Mouse (Mus musculus): ENCODE results near the gene Ppm1h. TPM values are rescaled to one million over a fixed set of nuclear protein-coding genes. Genes with fewer than 3 reads are reported as not detected.

The Ppm1h gene
- total and polyA plus RNA-seq, 3 experiments, result 6.9 to 14.9 TPM; not detected in 1

GRCm38 (mm10) chr10:122789648-122790170 is 111.1 kb downstream of the Ppm1h start:
- H3K36me3 ChIP-seq (ENCODE audit: control insufficient read depth in 1 of 2, insufficient read depth in 2 of 2, low read length in 2 of 2), result no peaks in the 10 kb centered on the region
- no peak overlapping the region for H3K27ac ChIP-seq (ENCODE audit: control insufficient read depth, low read depth, low read length)
- no peak overlapping the region for H3K4me3 ChIP-seq (ENCODE audit: control insufficient read depth in 1 of 2, insufficient read depth in 1 of 2, low read depth in 2 of 2, low read length in 2 of 2)
- peaks cover 9% of the 10 kb centered on the region for H3K79me2 ChIP-seq (ENCODE audit: control insufficient read depth, insufficient read depth, low read length, poor library complexity)
- no peak overlapping the region for H3K9ac ChIP-seq (ENCODE audit: control insufficient read depth, low read depth, low read length, poor library complexity, severe bottlenecking)
- no peak for DNase-seq (ENCODE audit: low read depth, low spot score)
- no peaks in the 10 kb centered on the region for H3K4me1 ChIP-seq (ENCODE audit: control insufficient read depth in 1 of 2, insufficient read depth in 2 of 2, low read length in 2 of 2)
- H3K27me3 ChIP-seq (ENCODE audit: control insufficient read depth in 1 of 2, insufficient read depth in 2 of 2, low read length in 2 of 2), result no peaks in the 10 kb centered on the region
- H3K9me3 ChIP-seq (replicated peaks; ENCODE audit: insufficient read depth, low read length), result no peaks in the 10 kb centered on the region
- TF ChIP-seq CTCF (IDR thresholded peaks at IDR 0.05 in 2 of 3, conservative IDR thresholded peaks at IDR 0.05 in 1 of 3; ENCODE audit: control insufficient read depth in 1 of 3, insufficient read depth in 1 of 3, low read depth in 2 of 3, low read length in 3 of 3, poor library complexity in 1 of 3, severe bottlenecking in 1 of 3), result no peak
- TF ChIP-seq ZMIZ1 (IDR thresholded peaks at IDR 0.05; ENCODE audit: low read depth, low read length), result no peak
- no peak for TF ChIP-seq ZC3H11A (IDR thresholded peaks at IDR 0.05; ENCODE audit: low read depth, low read length)
- TF ChIP-seq SIN3A (IDR thresholded peaks at IDR 0.05; ENCODE audit: low read length), result no peak
- no peak for TF ChIP-seq JUND (IDR thresholded peaks at IDR 0.05; ENCODE audit: low read depth, low read length)
- TF ChIP-seq TCF12 (IDR thresholded peaks at IDR 0.05; ENCODE audit: low read depth, low read length), result no peak
- TF ChIP-seq GABPA (IDR thresholded peaks at IDR 0.05; ENCODE audit: low read depth, low read length), result no peak
- TF ChIP-seq SMC3 (IDR thresholded peaks at IDR 0.05; ENCODE audit: low read depth, low read length), result no peak
- TF ChIP-seq MAFK (IDR thresholded peaks at IDR 0.05; ENCODE audit: borderline replicate concordance, low read depth, low read length), result no peak
- no peak for TF ChIP-seq MXI1 (IDR thresholded peaks at IDR 0.05; ENCODE audit: low read depth, low read length)
- TF ChIP-seq CHD1 (IDR thresholded peaks at IDR 0.05; ENCODE audit: low read depth, low read length), result no peak
- no peak for TF ChIP-seq EP300 (IDR thresholded peaks at IDR 0.05; ENCODE audit: low read depth in 1 of 2, low read length in 2 of 2)
- TF ChIP-seq POLR2AphosphoS2 (IDR thresholded peaks at IDR 0.05; ENCODE audit: low read length), result no peak

GRCm38 (mm10) chr10:122792021-122792966 is 113.7 kb downstream of the Ppm1h start:
- peak; percentile 90 for DNase-seq (ENCODE audit: low read depth, low spot score)
- Histone ChIP-seq H3K4me3 (ENCODE audit: control insufficient read depth in 1 of 2, insufficient read depth in 1 of 2, low read depth in 2 of 2, low read length in 2 of 2) (peak overlapping the region; percentile 64 to 85), H3K36me3 (ENCODE audit: control insufficient read depth in 1 of 2, insufficient read depth in 2 of 2, low read length in 2 of 2) (peaks cover 0 to 5% of the 10 kb centered on the region in 2 experiments; a peak in 2 of 4 replicates), H3K9ac (ENCODE audit: control insufficient read depth, low read depth, low read length, poor library complexity, severe bottlenecking) (peak overlapping the region; percentile 90), H3K9me3 (replicated peaks; ENCODE audit: insufficient read depth, low read length) (no peaks in the 10 kb centered on the region), H3K79me2 (ENCODE audit: control insufficient read depth, insufficient read depth, low read length, poor library complexity) (peaks cover 12% of the 10 kb centered on the region), H3K27ac (ENCODE audit: control insufficient read depth, low read depth, low read length) (peak overlapping the region; percentile 87), H3K4me1 (ENCODE audit: control insufficient read depth in 1 of 2, insufficient read depth in 2 of 2, low read length in 2 of 2) (no peaks in the 10 kb centered on the region), H3K27me3 (ENCODE audit: control insufficient read depth in 1 of 2, insufficient read depth in 2 of 2, low read length in 2 of 2) (no peaks in the 10 kb centered on the region)
- TF ChIP-seq CHD2 (IDR thresholded peaks at IDR 0.05; ENCODE audit: low read length) (peak; percentile 45), TBP (IDR thresholded peaks at IDR 0.05; ENCODE audit: low read depth, low read length) (peak; percentile 83), MYB (IDR thresholded peaks at IDR 0.05; ENCODE audit: low read depth, low read length) (no peak), TAL1 (IDR thresholded peaks at IDR 0.05; ENCODE audit: low read length) (no peak), E2F4 (IDR thresholded peaks at IDR 0.05; ENCODE audit: borderline replicate concordance, low read depth, low read length) (no peak), RCOR1 (IDR thresholded peaks at IDR 0.05; ENCODE audit: low read depth, low read length) (0 out of 2 replicates have a peak, but pooled peaks have one; percentile 8), MEF2A (IDR thresholded peaks at IDR 0.05; ENCODE audit: extremely low read depth, insufficient replicate concordance, low read depth, low read length, poor library complexity, severe bottlenecking) (no peak), ZMIZ1 (IDR thresholded peaks at IDR 0.05; ENCODE audit: low read depth, low read length) (peak; percentile 42; the same call in 1 of the 2 replicates), POLR2AphosphoS5 (IDR thresholded peaks at IDR 0.05; ENCODE audit: borderline replicate concordance, low read depth, low read length) (no peak), ZNF384 (IDR thresholded peaks at IDR 0.05; ENCODE audit: low read depth, low read length) (peak; percentile 86), USF2 (IDR thresholded peaks at IDR 0.05; ENCODE audit: borderline replicate concordance in 1 of 2, insufficient read depth in 1 of 2, low read depth in 1 of 2, low read length in 2 of 2) (no peak), BHLHE40 (IDR thresholded peaks at IDR 0.05; ENCODE audit: borderline replicate concordance, low read depth, low read length) (peak; percentile 49; the same call in 1 of the 2 replicates), POLR2A (IDR thresholded peaks at IDR 0.05; ENCODE audit: control insufficient read depth in 1 of 2, insufficient read depth in 1 of 2, low read depth in 1 of 2, low read length in 2 of 2, poor library complexity in 1 of 2) (peak; percentile 19 to 89; a peak in 2 of 4 replicates), EP300 (IDR thresholded peaks at IDR 0.05; ENCODE audit: low read depth in 1 of 2, low read length in 2 of 2) (peak in 1 of 2 experiments; percentile 17; a peak in 1 of 4 replicates), GABPA (IDR thresholded peaks at IDR 0.05; ENCODE audit: low read depth, low read length) (peak; percentile 87), KAT2A (conservative IDR thresholded peaks at IDR 0.05; ENCODE audit: low read depth, low read length) (no peak), JUND (IDR thresholded peaks at IDR 0.05; ENCODE audit: low read depth, low read length) (0 out of 2 replicates have a peak, but pooled peaks have one; percentile 12), MYC (IDR thresholded peaks at IDR 0.05; ENCODE audit: low read depth, low read length) (peak; percentile 61), SIN3A (IDR thresholded peaks at IDR 0.05; ENCODE audit: low read length) (peak; percentile 64), MAZ (IDR thresholded peaks at IDR 0.05; ENCODE audit: low read depth, low read length) (no peak)
